Mouse (Mus musculus): ENCODE results near the gene Lgr5.

Lgr5 gene

GRCm38 (mm10) chr10:115492956-115493777, 94.4 kb downstream of the Lgr5 start:
- DNase-seq, result no peak

- no peak for DNase-seq
These were observed 95.6 kb downstream of the Lgr5 start for GRCm38 (mm10) chr10:115491803-115492510.

- no peak for DNase-seq
These were observed 102.0 kb downstream of the Lgr5 start for GRCm38 (mm10) chr10:115485602-115486001.

- DNase-seq, result no peak
These were observed 102.9 kb downstream of the Lgr5 start for GRCm38 (mm10) chr10:115484660-115485059.

- DNase-seq, result no peak
These were observed 109.0 kb downstream of the Lgr5 start for GRCm38 (mm10) chr10:115478441-115479141.

- DNase-seq, result no peak
These were observed 111.1 kb downstream of the Lgr5 start for GRCm38 (mm10) chr10:115476506-115476905.

- DNase-seq, result no peak
These were observed 112.5 kb downstream of the Lgr5 start for GRCm38 (mm10) chr10:115475000-115475550.

- DNase-seq, result no peak
These were observed 114.2 kb downstream of the Lgr5 start for GRCm38 (mm10) chr10:115473213-115473961.

- DNase-seq, result no peak
These were observed 116.8 kb downstream of the Lgr5 start for GRCm38 (mm10) chr10:115470621-115471334.

GRCm38 (mm10) chr10:115469040-115469439, 118.5 kb downstream of the Lgr5 start:
- no peak for DNase-seq

GRCm38 (mm10) chr10:115468632-115469031, 118.9 kb downstream of the Lgr5 start:
- DNase-seq, result no peak

- DNase-seq, result no peak
These were observed 119.6 kb downstream of the Lgr5 start for GRCm38 (mm10) chr10:115467985-115468384.

GRCm38 (mm10) chr10:115465778-115466177, 121.8 kb downstream of the Lgr5 start:
- no peak for DNase-seq

GRCm38 (mm10) chr10:115465072-115465471, 122.5 kb downstream of the Lgr5 start:
- no peak for DNase-seq

GRCm38 (mm10) chr10:115462646-115463045, 124.9 kb downstream of the Lgr5 start:
- DNase-seq, result no peak

- no peak for DNase-seq
These were observed 130.1 kb downstream of the Lgr5 start for GRCm38 (mm10) chr10:115457368-115458021.

- no peak for DNase-seq
These were observed 139.0 kb downstream of the Lgr5 start for GRCm38 (mm10) chr10:115448614-115449013.

GRCm38 (mm10) chr10:115437286-115437685, 150.3 kb downstream of the Lgr5 start:
- DNase-seq, result no peak

GRCm38 (mm10) chr10:115425351-115425750, 162.2 kb downstream of the Lgr5 start:
- no peak for DNase-seq

GRCm38 (mm10) chr10:115421976-115422375, 165.6 kb downstream of the Lgr5 start:
- DNase-seq, result no peak

- no peak for DNase-seq
These were observed 173.5 kb downstream of the Lgr5 start for GRCm38 (mm10) chr10:115414056-115414455.

Measured in right cerebral cortex, adult 18-20 months (tissue).